Mouse (Mus musculus) leukemia stem cell, adult 10-12 weeks (primary cell): ENCODE results near the gene Fam78a. TPM values are rescaled to one million over a fixed set of nuclear protein-coding genes. Genes with fewer than 3 reads are reported as not detected.

Experiments
- polyA plus RNA-seq: library from polyadenylated mRNA; stranded (reverse); fragments of >175 nt; gene quantifications from 2 replicates; pipeline ENCODE4 v1.2.3, GENCODE M21; 2012; ENCODE audit warnings: low replicate concordance

Fam78a gene
- polyA plus RNA-seq = 66.8 and 117 TPM in 2 replicates

GRCm38 (mm10) chr2:32084111-32084871 lies at the start of gene Fam78a:
Gene Fam78a (minus strand): TSS chr2:32084857.

GRCm38 (mm10) chr2:32095351-32096121 lies 10.9 kb upstream of the Fam78a start, which contains the start of gene Plpp7:
Gene Plpp7 (plus strand): TSS chr2:32095528.

Other genes starting within 250 kb of the Fam78a start
- not detected in 2 replicates for gene Fibcd1, start 238.9 kb downstream of the Fam78a start, polyA plus RNA-seq
- gene Lamc3, start 197.6 kb downstream of the Fam78a start, polyA plus RNA-seq = 0.10 TPM in 1 of 2 replicates, not detected in the other
- 0.35 and 0.50 TPM in 2 replicates for gene Aif1l, start 134.7 kb downstream of the Fam78a start, polyA plus RNA-seq
- gene Nup214, start 110.4 kb downstream of the Fam78a start, polyA plus RNA-seq = 10.9 and 44.9 TPM in 2 replicates
- 2.7 and 3.3 TPM in 2 replicates for gene Plpp7, start 10.7 kb upstream of the Fam78a start, polyA plus RNA-seq
- gene Prrc2b, start 66.2 kb upstream of the Fam78a start, polyA plus RNA-seq = 58.7 and 95.4 TPM in 2 replicates
- 27.4 and 44.9 TPM in 2 replicates for gene Pomt1, start 151.7 kb upstream of the Fam78a start, polyA plus RNA-seq
- 47.8 and 73.4 TPM in 2 replicates for gene Uck1, start 175.3 kb upstream of the Fam78a start, polyA plus RNA-seq
- gene Golga2, start 202.5 kb upstream of the Fam78a start, polyA plus RNA-seq = 17.2 and 28.6 TPM in 2 replicates
- gene Swi5, start 203.2 kb upstream of the Fam78a start, polyA plus RNA-seq = 47.5 and 702 TPM in 2 replicates